Mouse (Mus musculus) embryonic facial prominence, embryonic 14.5 days (tissue): ENCODE data around the gene Gm4969. TPM values are rescaled to one million over a fixed set of nuclear protein-coding genes. Genes with fewer than 3 reads are reported as not detected.

Experiments
- ATAC-seq: fragments of 200-750 bp; cut with Nextera tagmentation; 2 replicates; pipeline ENCODE4 v1.8.0; 2017; ENCODE audit warnings: low read depth, moderate number of reproducible peaks, moderate TSS enrichment
- DNase-seq: peaks from one replicate; pipeline ENCODE4 v3.0.0-alpha.2; 2015; ENCODE audit warnings: low spot score
- H3K27ac ChIP-seq: fragments of 300-500 bp; sonication (generic); replicated peaks from 2 replicates; pipeline ENCODE4 v1.5.1; 2014; ENCODE audit warnings: low read depth, mild to moderate bottlenecking, low read length, moderate library complexity
- H3K27me3 ChIP-seq: fragments of 300-500 bp; sonication (generic); replicated peaks from 2 replicates; pipeline ENCODE4 v1.6.1; 2014; ENCODE audit warnings: low read length; ENCODE audit not compliant: control insufficient read depth, insufficient read depth
- H3K36me3 ChIP-seq: fragments of 300-500 bp; sonication (generic); 2 replicates; pipeline ENCODE4 v1.6.1; 2014; ENCODE audit warnings: low read length, mixed read lengths; ENCODE audit not compliant: control insufficient read depth, insufficient read depth
- H3K4me1 ChIP-seq: fragments of 300-500 bp; sonication (generic); 2 replicates; pipeline ENCODE4 v1.6.1; 2014; ENCODE audit warnings: antibody characterized with exemption, low read length; ENCODE audit not compliant: control insufficient read depth, insufficient read depth
- H3K4me2 ChIP-seq: fragments of 300-500 bp; sonication (generic); 2 replicates; pipeline ENCODE4 v1.6.1; 2014; ENCODE audit warnings: low read depth, mild to moderate bottlenecking, low read length, moderate library complexity, mixed read lengths
- H3K4me3 ChIP-seq: fragments of 300-500 bp; sonication (generic); 2 replicates; pipeline ENCODE4 v1.5.1; 2014; ENCODE audit warnings: low read depth, mild to moderate bottlenecking, low read length
- H3K9ac ChIP-seq: fragments of 300-500 bp; sonication (generic); 2 replicates; pipeline ENCODE4 v1.6.1; 2014; ENCODE audit warnings: low read depth, mild to moderate bottlenecking, low read length, moderate library complexity, mixed read lengths
- H3K9me3 ChIP-seq: fragments of 300-500 bp; sonication (generic); 2 replicates; pipeline ENCODE4 v1.6.1; 2016; ENCODE audit warnings: low read length; ENCODE audit not compliant: control insufficient read depth
- WGBS: fragments of 180-500 bp; shearing (Covaris S2); extraction: QIAGEN DNeasy Blood & Tissue Kit; methylation state at CpG from one replicate; pipeline ENCODE4 v1.1.7; 2014; 5-methylcytosine and 5-hydroxymethylcytosine counted together
- polyA plus RNA-seq: library from polyadenylated mRNA; unstranded; fragments of >200 nt; fragmentation: Nextera tagmentation; extraction: Ambion mirVana; gene quantifications from 2 replicates; pipeline ENCODE4 v1.2.1, GENCODE M21; 2014

Gene Gm4969
- polyA plus RNA-seq, 1 experiment from 2014 or later = 1.7 TPM

DNA sequence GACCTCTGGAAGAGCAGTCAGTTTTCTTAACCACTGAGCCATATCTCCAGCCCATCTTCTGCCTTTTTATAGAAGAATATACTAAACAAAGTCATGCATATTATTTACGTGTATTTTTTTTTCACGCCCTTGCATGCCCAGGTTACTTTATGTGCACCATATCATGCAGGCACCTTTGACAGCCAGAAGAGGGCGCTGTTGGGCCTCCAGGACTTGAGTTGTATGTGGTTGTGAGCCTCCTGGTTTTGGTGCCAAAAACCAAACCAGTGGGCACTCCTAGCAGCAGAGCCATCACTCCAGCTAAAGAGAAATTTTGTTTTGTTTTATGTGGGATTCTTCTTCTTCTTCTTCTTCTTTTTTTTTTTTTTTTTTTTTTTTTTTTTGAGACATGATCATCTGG, 48.7 kb downstream of the Gm4969 start:
- 49% methylated on average over 3 of the region's 3 CpGs for WGBS
- no peak overlapping the region for H3K27ac ChIP-seq
- DNase-seq = no peak

DNA sequence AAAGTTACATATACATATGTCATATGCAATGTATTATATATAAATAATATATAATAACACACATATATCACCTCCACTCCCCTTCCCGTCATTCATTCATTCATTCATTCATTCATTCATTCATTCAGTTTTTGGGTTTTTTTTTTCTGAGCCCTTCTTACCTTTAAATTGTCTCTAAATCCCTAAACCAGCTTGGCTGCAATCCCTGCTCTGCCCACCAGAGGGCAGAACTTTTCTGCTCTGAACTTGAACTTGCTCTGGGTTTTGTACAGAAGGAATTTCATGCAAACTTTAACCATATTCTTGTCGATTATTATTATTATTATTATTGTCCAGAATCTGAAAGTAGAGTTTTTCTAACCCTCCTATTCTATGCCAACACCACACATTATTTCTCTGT, 49.5 kb downstream of the Gm4969 start:
- WGBS = 7% methylated on average over 2 of the region's 2 CpGs
- DNase-seq (peak; percentile 63), ATAC-seq (no peak)
- no peak overlapping the region for H3K4me2 ChIP-seq
- H3K4me3 ChIP-seq = no peak overlapping the region
- H3K27ac ChIP-seq = no peak overlapping the region
- peaks cover 29% of the 10 kb centered on the region for H3K27me3 ChIP-seq
- no peaks in the 10 kb centered on the region for H3K4me1 ChIP-seq
- no peak overlapping the region for H3K9ac ChIP-seq
- 0 out of 2 replicates have a peak, but pooled peaks cover 4% of the 10 kb centered on the region for H3K9me3 ChIP-seq
- no peaks in the 10 kb centered on the region for H3K36me3 ChIP-seq

More for the DNA sequence above, 48.7 kb downstream of the Gm4969 start:
- H3K27me3 ChIP-seq = peaks cover 29% of the 10 kb centered on the region
- 0 out of 2 replicates have a peak, but pooled peaks cover 4% of the 10 kb centered on the region for H3K9me3 ChIP-seq
- H3K4me3 ChIP-seq = no peak overlapping the region
- H3K36me3 ChIP-seq = no peaks in the 10 kb centered on the region
- no peaks in the 10 kb centered on the region for H3K4me1 ChIP-seq
- H3K4me2 ChIP-seq = no peak overlapping the region
- no peak for ATAC-seq
- no peak overlapping the region for H3K9ac ChIP-seq

DNA sequence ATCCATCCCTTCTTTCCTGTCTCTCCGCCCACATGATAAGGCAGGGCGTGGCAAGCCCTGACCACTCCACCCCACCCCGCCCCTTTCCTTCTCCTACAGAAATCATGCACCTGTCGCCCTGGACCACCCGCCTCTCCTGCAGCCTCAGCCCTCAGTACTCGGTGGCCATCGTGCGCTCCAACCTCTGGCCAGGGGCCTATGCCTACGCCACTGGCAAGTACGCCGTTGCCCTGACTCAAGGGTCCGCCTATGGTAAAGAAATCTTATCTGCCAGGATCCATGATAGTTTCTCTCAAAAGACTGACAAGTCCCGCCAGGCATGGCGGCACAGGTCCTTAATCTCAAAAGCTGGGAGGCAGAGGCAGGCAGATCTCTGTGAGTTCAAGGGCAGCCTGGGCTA, 50.2 kb downstream of the Gm4969 start:
- H3K4me2 ChIP-seq = no peak overlapping the region
- ATAC-seq = no peak
- H3K27ac ChIP-seq = no peak overlapping the region
- peaks cover 29% of the 10 kb centered on the region for H3K27me3 ChIP-seq
- H3K4me1 ChIP-seq = no peaks in the 10 kb centered on the region
- H3K36me3 ChIP-seq = no peaks in the 10 kb centered on the region
- no peak overlapping the region for H3K4me3 ChIP-seq
- no peak for DNase-seq
- 71% methylated on average over 12 of the region's 14 CpGs for WGBS
- no peak overlapping the region for H3K9ac ChIP-seq
- H3K9me3 ChIP-seq = 0 out of 2 replicates have a peak, but pooled peaks cover 4% of the 10 kb centered on the region

- Histone ChIP-seq H3K27me3 (peaks cover 29% of the 10 kb centered on the region), H3K4me2 (no peak overlapping the region), H3K27ac (no peak overlapping the region), H3K9ac (no peak overlapping the region), H3K9me3 (0 out of 2 replicates have a peak, but pooled peaks cover 4% of the 10 kb centered on the region), H3K4me1 (no peaks in the 10 kb centered on the region), H3K4me3 (no peak overlapping the region), H3K36me3 (no peaks in the 10 kb centered on the region)
- WGBS = 49% methylated on average over 14 of the region's 14 CpGs
- DNase-seq = no peak
- ATAC-seq = no peak
These were observed 51.1 kb downstream of the Gm4969 start for GRCm38 (mm10) chr7:19067063-19067462.

GRCm38 (mm10) chr7:19065896-19066295, 52.3 kb downstream of the Gm4969 start:
- H3K9me3 ChIP-seq = 0 out of 2 replicates have a peak, but pooled peaks cover 4% of the 10 kb centered on the region
- WGBS = 53% methylated on average over 12 of the region's 13 CpGs
- H3K27me3 ChIP-seq = peaks cover 29% of the 10 kb centered on the region
- no peaks in the 10 kb centered on the region for H3K36me3 ChIP-seq
- DNase-seq (no peak), ATAC-seq (no peak)
- H3K27ac ChIP-seq = no peak overlapping the region
- H3K4me3 ChIP-seq = peak overlapping the region; percentile 19
- no peak overlapping the region for H3K9ac ChIP-seq
- peak overlapping the region; percentile 29 for H3K4me2 ChIP-seq
- H3K4me1 ChIP-seq = no peaks in the 10 kb centered on the region

GRCm38 (mm10) chr7:19057405-19057804, 60.8 kb downstream of the Gm4969 start:
- ATAC-seq (no peak), DNase-seq (no peak)
- H3K27ac ChIP-seq = no peak overlapping the region
- peaks cover 16% of the 10 kb centered on the region for H3K36me3 ChIP-seq
- H3K9ac ChIP-seq = no peak overlapping the region
- no peaks in the 10 kb centered on the region for H3K27me3 ChIP-seq
- H3K4me3 ChIP-seq = no peak overlapping the region
- no peak overlapping the region for H3K4me2 ChIP-seq
- H3K9me3 ChIP-seq = no peaks in the 10 kb centered on the region
- no peaks in the 10 kb centered on the region for H3K4me1 ChIP-seq
- WGBS = 87% methylated on average over 10 of the region's 10 CpGs

DNA sequence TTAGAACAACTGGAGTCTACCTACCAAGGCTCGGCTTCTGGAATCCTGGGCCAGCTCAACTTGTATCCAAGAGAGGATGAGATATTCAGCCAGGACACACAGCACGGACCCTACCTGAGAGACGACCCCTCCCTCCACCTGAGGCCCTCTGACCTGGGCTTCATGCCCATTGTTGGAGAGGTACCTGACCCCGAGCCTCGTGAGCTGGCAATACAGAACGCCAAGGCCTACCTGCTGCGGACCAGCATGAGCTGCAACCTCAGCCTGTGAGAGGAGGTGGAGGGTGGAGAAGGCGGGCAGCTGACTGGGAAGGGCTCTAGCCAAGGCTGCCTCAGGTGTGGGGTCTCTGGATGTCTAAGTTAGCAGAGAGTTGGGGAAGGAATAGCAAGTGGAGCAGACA, 63.1 kb downstream of the Gm4969 start:
- H3K27ac ChIP-seq = no peak overlapping the region
- no peak overlapping the region for H3K4me3 ChIP-seq
- H3K27me3 ChIP-seq = no peaks in the 10 kb centered on the region
- peaks cover 39% of the 10 kb centered on the region for H3K36me3 ChIP-seq
- H3K4me2 ChIP-seq = no peak overlapping the region
- ATAC-seq = no peak
- 96% methylated on average over 8 of the region's 8 CpGs for WGBS
- no peaks in the 10 kb centered on the region for H3K9me3 ChIP-seq
- H3K9ac ChIP-seq = no peak overlapping the region
- DNase-seq = no peak
- H3K4me1 ChIP-seq = no peaks in the 10 kb centered on the region

GRCm38 (mm10) chr7:19054777-19055076, 63.4 kb downstream of the Gm4969 start:
- no peaks in the 10 kb centered on the region for H3K9me3 ChIP-seq
- DNase-seq = no peak
- H3K4me3 ChIP-seq = no peak overlapping the region
- H3K4me1 ChIP-seq = no peaks in the 10 kb centered on the region
- 0 out of 2 replicates have a peak overlapping the region, but pooled peaks have one; percentile 34 for H3K9ac ChIP-seq
- no peaks in the 10 kb centered on the region for H3K27me3 ChIP-seq
- peaks cover 43% of the 10 kb centered on the region for H3K36me3 ChIP-seq
- ATAC-seq = peak; percentile 15
- peak overlapping the region; percentile 40 for H3K4me2 ChIP-seq
- H3K27ac ChIP-seq = no peak overlapping the region
- 73% methylated on average over 6 of the region's 9 CpGs for WGBS

DNA sequence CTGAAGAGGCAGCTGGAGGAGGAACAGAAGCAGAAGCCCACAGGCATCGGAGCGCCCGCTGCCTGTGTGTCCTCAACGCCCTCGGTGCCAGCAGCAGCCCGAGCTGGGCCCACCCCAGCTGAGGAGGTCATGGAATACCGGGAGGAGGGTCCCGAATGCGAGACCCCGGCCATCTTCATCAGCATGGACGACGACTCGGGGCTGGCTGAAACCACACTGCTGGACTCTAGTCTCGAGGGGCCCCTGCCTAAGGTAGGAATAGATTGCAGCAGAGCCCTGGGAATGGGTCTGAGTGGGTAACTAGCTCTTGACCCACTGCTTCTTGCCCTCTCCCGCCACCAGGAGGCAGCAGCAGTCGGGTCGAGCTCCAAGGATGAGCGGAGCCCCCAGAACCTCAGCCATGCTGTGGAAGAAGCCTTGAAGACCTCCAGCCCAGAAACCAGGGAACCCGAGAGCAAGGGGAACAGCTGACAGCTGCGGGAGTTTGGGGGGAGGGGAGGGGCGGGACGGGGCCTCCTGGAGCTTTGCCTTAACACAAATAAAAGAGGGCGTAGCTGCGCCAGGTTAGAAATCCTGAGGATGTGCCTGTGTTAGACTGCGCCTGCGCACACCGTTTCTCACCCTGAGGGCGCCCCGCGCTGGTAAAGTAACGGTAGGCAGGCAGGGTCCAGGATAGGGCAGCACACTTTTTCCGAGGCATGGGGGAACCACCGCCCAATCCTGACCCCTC, 64.0 kb downstream of the Gm4969 start, which contains the start of gene Rsph6a:
Gene Rsph6a, plus strand, starts transcription at position 644 of the 730 bp plus-strand sequence.
- H3K4me2 ChIP-seq = peak within 1 kb of the TSS; percentile 40

More for the DNA sequence above, 64.0 kb downstream of the Gm4969 start, which contains the start of gene Rsph6a:
- DNase-seq (peak; percentile 70), ATAC-seq (peak; percentile 73)
- Histone ChIP-seq H3K27me3 (no peaks in the 10 kb centered on the region), H3K27ac (no peak within 1 kb of the TSS; the same call in 1 of the 2 replicates), H3K4me3 (no peak within 1 kb of the TSS), H3K9me3 (no peaks in the 10 kb centered on the region), H3K36me3 (peaks cover 48% of the 10 kb centered on the region), H3K9ac (peak within 1 kb of the TSS; percentile 34; the same call in 1 of the 2 replicates), H3K4me1 (no peaks in the 10 kb centered on the region)
- WGBS = 27% methylated on average over 24 of the region's 33 CpGs
